Mouse (Mus musculus) bone marrow, adult 2 months (tissue): ENCODE measurements around the gene Klk4. TPM values are rescaled to one million over a fixed set of nuclear protein-coding genes. Genes with fewer than 3 reads are reported as not detected.

Source experiments
- H3K27ac ChIP-seq: fragments of 200-500 bp; 2 replicates; pipeline ENCODE4 v1.5.1; 2012; ENCODE audit warnings: low read depth, mild to moderate bottlenecking, control low read depth, inconsistent platforms, low read length; ENCODE audit not compliant: control insufficient read depth, poor library complexity, insufficient read depth
- H3K4me1 ChIP-seq: fragments of 200-500 bp; 2 replicates; pipeline ENCODE4 v1.6.1; 2011; ENCODE audit warnings: low read length; ENCODE audit not compliant: control insufficient read depth, insufficient read depth
- H3K4me3 ChIP-seq: fragments of 200-500 bp; replicated peaks from 2 replicates; pipeline ENCODE3; 2011; ENCODE audit warnings: mild to moderate bottlenecking, low read depth, low read length, control low read depth; ENCODE audit not compliant: control insufficient read depth
- CTCF ChIP-seq: fragments of 200-500 bp; IDR thresholded peaks from 2 replicates; pipeline ENCODE4 v1.5.1; 2011; ENCODE audit warnings: low read length, control low read depth; ENCODE audit not compliant: control insufficient read depth, insufficient read depth
- POLR2A ChIP-seq: fragments of 200-500 bp; IDR thresholded peaks from 2 replicates; pipeline ENCODE4 v1.6.1; 2011; ENCODE audit warnings: low read depth, mild to moderate bottlenecking, control low read depth, low read length, borderline replicate concordance; ENCODE audit not compliant: control insufficient read depth
- WGBS: fragments of 180-500 bp; shearing (Covaris S2); methylation state at CpG from one replicate; pipeline ENCODE4 v1.1.7; 2018; 5-methylcytosine and 5-hydroxymethylcytosine counted together
- polyA plus RNA-seq: library from polyadenylated mRNA; stranded (reverse); fragments of >200 nt; gene quantifications from 2 replicates; pipeline ENCODE4 v1.2.4, GENCODE M21; 2011; ENCODE audit warnings: low replicate concordance; ENCODE audit not compliant: missing spikeins, insufficient read depth, insufficient read length

Klk4 gene
- not detected in 2 replicates for polyA plus RNA-seq

GRCm38 (mm10) chr7:43880912-43881311 is at the start of gene Klk4:
Gene Klk4 (plus strand): TSS chr7:43881160.
- Histone ChIP-seq H3K4me3 (no peak within 1 kb of the TSS), H3K27ac (no peak within 1 kb of the TSS), H3K4me1 (no peaks in the 10 kb centered on the region)
- no peak for TF ChIP-seq POLR2A
- TF ChIP-seq CTCF: no peak
- 2% methylated on average over 3 of the region's 3 CpGs for WGBS

DNA sequence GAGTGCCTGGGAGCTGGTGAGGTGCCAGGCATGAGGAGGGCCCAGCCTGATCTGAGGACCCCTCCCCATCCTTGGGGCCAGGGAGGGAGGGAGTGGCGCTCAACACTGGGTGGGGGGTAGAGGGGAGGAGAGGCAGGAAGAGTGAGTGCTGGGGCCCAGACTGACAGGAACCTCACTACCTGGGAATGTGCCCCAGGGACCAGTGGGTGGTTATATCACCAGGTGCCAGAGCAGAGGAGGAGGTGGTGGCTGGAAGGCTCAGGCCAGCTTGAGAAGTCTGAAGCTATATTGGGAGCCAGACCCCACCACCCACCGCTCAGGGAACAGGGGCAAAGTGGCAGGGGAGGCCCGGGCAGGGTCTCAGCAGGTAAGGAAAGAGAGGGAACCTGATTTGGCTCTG is 39.3 kb upstream of the Klk4 start, which contains the start of gene Klk5:
Klk5 (plus strand) TSS at position 271 of the 400 bp plus-strand sequence.
- Histone ChIP-seq H3K4me1 (no peaks in the 10 kb centered on the region), H3K4me3 (no peak within 1 kb of the TSS), H3K27ac (no peak within 1 kb of the TSS)
- 37% methylated on average over 3 of the region's 3 CpGs for WGBS
- TF ChIP-seq CTCF (no peak), POLR2A (no peak)

DNA sequence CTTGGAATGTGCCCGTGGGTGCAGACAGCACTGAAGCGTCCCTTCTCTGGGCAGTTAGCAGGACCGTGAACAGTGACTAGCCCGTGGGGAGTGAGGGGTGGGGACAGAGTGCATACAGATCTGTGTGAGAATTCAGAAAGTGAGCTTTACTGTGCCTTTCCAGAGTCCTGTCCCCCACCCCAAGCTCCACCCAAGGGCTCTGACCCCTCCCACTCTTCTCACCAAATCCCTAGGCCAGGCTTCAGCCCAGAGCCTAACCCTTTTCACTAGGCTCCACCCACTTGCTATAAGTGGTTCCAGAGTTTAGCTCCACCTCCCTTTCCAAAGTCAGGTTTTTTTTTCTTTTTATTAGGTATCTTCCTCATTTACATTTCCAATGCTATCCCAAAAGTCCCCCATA is 37.2 kb upstream of the Klk4 start:
- TF ChIP-seq POLR2A: no peak
- TF ChIP-seq CTCF: no peak
- 86% methylated on average over 4 of the region's 4 CpGs for WGBS
- no peak overlapping the region for H3K4me3 ChIP-seq
- H3K4me1 ChIP-seq: no peaks in the 10 kb centered on the region
- no peak overlapping the region for H3K27ac ChIP-seq

- TF ChIP-seq CTCF (no peak), POLR2A (no peak)
- Histone ChIP-seq H3K27ac (no peak overlapping the region), H3K4me1 (no peaks in the 10 kb centered on the region), H3K4me3 (no peak overlapping the region)
- 75% methylated on average over 6 of the region's 6 CpGs for WGBS
Measured at GRCm38 (mm10) chr7:43851616-43852015, 29.3 kb upstream of the Klk4 start.

DNA sequence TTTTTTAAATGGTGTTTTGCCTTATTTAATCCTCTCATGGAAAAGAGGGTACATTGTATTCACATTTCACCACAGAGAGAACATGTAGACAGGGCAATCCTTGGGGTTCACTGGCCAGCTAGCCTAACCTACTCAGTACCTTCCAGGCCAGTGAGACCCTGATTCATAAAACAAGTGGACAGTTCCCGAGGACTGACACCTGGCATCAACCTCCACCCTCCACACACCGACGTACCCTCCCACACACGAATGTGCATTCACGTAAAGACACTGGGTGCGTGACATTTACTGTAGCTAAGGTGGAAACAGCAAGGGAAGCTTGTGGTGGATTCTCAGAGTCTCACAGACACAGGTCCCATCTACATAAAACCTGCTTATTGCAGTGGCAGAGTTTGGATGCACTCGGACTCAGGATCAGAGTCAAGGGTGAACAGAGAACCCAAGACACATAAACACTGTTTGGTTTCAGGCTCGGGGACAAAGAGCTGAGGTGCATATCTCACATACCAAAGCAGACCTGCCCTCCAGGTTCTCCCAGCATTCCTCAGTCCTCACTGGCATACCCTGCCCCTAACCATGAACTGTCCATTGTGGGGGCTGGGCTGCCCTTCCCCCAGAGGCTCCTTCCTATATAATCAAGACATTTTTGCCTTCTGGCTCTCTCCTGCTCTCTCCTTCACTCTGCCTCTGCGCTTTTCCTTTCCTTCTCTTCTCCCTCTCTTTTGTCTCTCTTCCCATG is 26.1 kb upstream of the Klk4 start:
- Histone ChIP-seq H3K4me3 (no peak overlapping the region), H3K4me1 (no peaks in the 10 kb centered on the region), H3K27ac (no peak overlapping the region)
- no peak for TF ChIP-seq CTCF
- TF ChIP-seq POLR2A: no peak
- 75% methylated on average over 9 of the region's 9 CpGs for WGBS

- TF ChIP-seq POLR2A (no peak), CTCF (no peak)
- WGBS: 71% methylated on average over 3 of the region's 3 CpGs
- H3K27ac ChIP-seq: no peak overlapping the region
- H3K4me3 ChIP-seq: no peak overlapping the region
- H3K4me1 ChIP-seq: no peaks in the 10 kb centered on the region
Measured at GRCm38 (mm10) chr7:43855709-43856108, 25.3 kb upstream of the Klk4 start.

DNA sequence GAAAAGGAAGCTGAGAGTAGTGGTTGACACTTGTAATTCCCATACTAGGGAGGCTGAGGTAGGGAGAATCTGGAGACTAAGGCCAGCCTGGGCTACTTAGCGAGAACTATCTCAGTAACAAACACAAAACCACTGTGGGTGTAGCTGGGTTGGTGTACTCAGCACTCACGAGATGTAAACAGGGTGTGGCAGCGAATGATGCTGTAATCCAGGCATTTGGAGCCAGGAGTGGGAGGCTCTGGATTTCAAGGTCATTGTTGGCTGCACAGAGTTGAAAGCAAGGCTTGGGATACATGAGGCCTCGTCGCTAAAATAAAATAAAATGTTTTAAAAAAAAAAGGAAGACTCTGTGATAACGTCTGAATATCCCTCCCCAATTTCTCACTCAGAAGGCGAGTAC is 24.7 kb upstream of the Klk4 start:
- Histone ChIP-seq H3K4me1 (no peaks in the 10 kb centered on the region), H3K4me3 (no peak overlapping the region)
- no peak for TF ChIP-seq POLR2A
- no peak for TF ChIP-seq CTCF

GRCm38 (mm10) chr7:43857501-43857900 is 23.5 kb upstream of the Klk4 start:
- 91% methylated on average over 12 of the region's 12 CpGs for WGBS
- Histone ChIP-seq H3K27ac (no peak overlapping the region), H3K4me3 (no peak overlapping the region), H3K4me1 (no peaks in the 10 kb centered on the region)
- TF ChIP-seq CTCF (no peak), POLR2A (no peak)

More for the DNA sequence above, 24.7 kb upstream of the Klk4 start:
- 53% methylated on average over 7 of the region's 7 CpGs for WGBS
- H3K27ac ChIP-seq: no peak overlapping the region
